Mouse (Mus musculus) small intestine, adult 2 months (tissue): ENCODE measurements around the gene Vim.

ENCODE experiments used
- CTCF ChIP-seq: fragments of 200-500 bp; IDR thresholded peaks from 2 replicates; pipeline ENCODE4 v1.5.1; 2012; ENCODE audit warnings: low read depth, mild to moderate bottlenecking, control low read depth, inconsistent platforms, low read length, moderate library complexity, mixed read lengths; ENCODE audit not compliant: insufficient replicate concordance, insufficient read length; ENCODE audit errors: extremely low read depth
- POLR2A ChIP-seq: fragments of 200-500 bp; IDR thresholded peaks from 2 replicates; pipeline ENCODE4 v1.6.1; 2012; ENCODE audit warnings: low read depth, mild to moderate bottlenecking, control low read depth, inconsistent platforms, low read length, moderate library complexity

GRCm38 (mm10) chr2:13553966-13554365, 19.8 kb upstream of the Vim start:
- TF ChIP-seq POLR2A (no peak), CTCF (no peak)
